Mouse (Mus musculus) CH12.LX (cell line): Measurements from ENCODE around the gene Cybrd1. TPM values are rescaled to one million over a fixed set of nuclear protein-coding genes. Genes with fewer than 3 reads are reported as not detected.

Source experiments
- DNase-seq: peaks from one replicate; pipeline ENCODE4 v3.0.0-alpha.2; 2013; ENCODE audit errors: extremely low read depth
- H3K27ac ChIP-seq: 2 replicates; pipeline ENCODE4 v1.5.1; 2012; ENCODE audit warnings: low read depth, mild to moderate bottlenecking, control low read depth, moderate library complexity; ENCODE audit not compliant: insufficient read depth
- H3K27me3 ChIP-seq: replicated peaks from 2 replicates; pipeline ENCODE3; 2012; ENCODE audit warnings: inconsistent platforms
- H3K36me3 ChIP-seq, 2 experiments: replicated peaks in 1 of 2; 2 replicates each; pipeline versions ENCODE3 to v1.6.1; 2012; ENCODE audit warnings: inconsistent platforms in 1 of 2, low read length in 1 of 2, mild to moderate bottlenecking in 1 of 2, mixed read lengths in 1 of 2, moderate library complexity in 1 of 2; ENCODE audit not compliant: control insufficient read depth in 1 of 2, insufficient read depth in 1 of 2
- H3K4me1 ChIP-seq, 2 experiments: 2 replicates each; pipeline ENCODE4 v1.6.1; 2012; ENCODE audit warnings: inconsistent platforms in 1 of 2, moderate library complexity in 1 of 2; ENCODE audit not compliant: insufficient read depth in 2 of 2, control insufficient read depth in 1 of 2
- H3K4me2 ChIP-seq: 2 replicates; pipeline ENCODE4 v1.6.1; 2012; ENCODE audit warnings: low read depth, mild to moderate bottlenecking, control low read depth; ENCODE audit not compliant: poor library complexity, insufficient read depth, severe bottlenecking
- H3K4me3 ChIP-seq, 3 experiments: fragments of 150-350 bp in 1 of 3; sonication (generic) in 1 of 3; replicated peaks in 1 of 3; 2 replicates each; pipeline versions ENCODE3 to v1.5.1; 2011 to 2012; ENCODE audit warnings: low read depth in 2 of 3, low read length in 2 of 3, mild to moderate bottlenecking in 2 of 3, moderate library complexity in 2 of 3, control low read depth in 1 of 3, improper control_type of control experiment in 1 of 3, inconsistent platforms in 1 of 3, mixed read lengths in 1 of 3; ENCODE audit not compliant: poor library complexity in 1 of 3
- H3K79me2 ChIP-seq: replicated peaks from 2 replicates; pipeline ENCODE4 v1.6.1; 2012; ENCODE audit warnings: mild to moderate bottlenecking, moderate library complexity; ENCODE audit not compliant: control insufficient read depth, poor library complexity, insufficient read depth, severe bottlenecking; ENCODE audit errors: extremely low read depth
- H3K9ac ChIP-seq: 2 replicates; pipeline ENCODE4 v1.6.1; 2012; ENCODE audit warnings: low read depth, mild to moderate bottlenecking, control low read depth, moderate library complexity; ENCODE audit not compliant: insufficient read depth
- H3K9me3 ChIP-seq: replicated peaks from 2 replicates; pipeline ENCODE3; 2012; ENCODE audit warnings: low read length, inconsistent platforms, mixed read lengths
- BHLHE40 ChIP-seq: IDR thresholded peaks from 2 replicates; pipeline ENCODE4 v1.6.1; 2011; ENCODE audit warnings: mild to moderate bottlenecking, low read depth, low read length, improper control_type of control experiment
- CHD2 ChIP-seq: IDR thresholded peaks from 2 replicates; pipeline ENCODE4 v1.6.1; 2011; ENCODE audit warnings: low read length, improper control_type of control experiment
- CTCF ChIP-seq, 2 experiments: IDR thresholded peaks in 1 of 2; conservative IDR thresholded peaks in 1 of 2; 2 replicates each; pipeline ENCODE4 v1.5.1; 2011 to 2012; ENCODE audit warnings: low read depth in 2 of 2, low read length in 2 of 2, improper control_type of control experiment in 1 of 2, inconsistent platforms in 1 of 2, mild to moderate bottlenecking in 1 of 2, moderate library complexity in 1 of 2
- E2F4 ChIP-seq: IDR thresholded peaks from 2 replicates; pipeline ENCODE4 v1.6.1; 2011; ENCODE audit warnings: low read depth, low read length, improper control_type of control experiment; ENCODE audit not compliant: insufficient replicate concordance
- ELF1 ChIP-seq: IDR thresholded peaks from 2 replicates; pipeline ENCODE4 v1.6.1; 2014; ENCODE audit warnings: low read depth, mild to moderate bottlenecking, inconsistent platforms, low read length, improper control_type of control experiment
- ETS1 ChIP-seq: conservative IDR thresholded peaks from 2 replicates; pipeline ENCODE4 v1.6.1; 2012; ENCODE audit warnings: low read depth, mild to moderate bottlenecking, inconsistent platforms, low read length, improper control_type of control experiment, moderate library complexity
- GABPA ChIP-seq: IDR thresholded peaks from 2 replicates; pipeline ENCODE4 v1.6.1; 2012; ENCODE audit warnings: low read depth, low read length, improper control_type of control experiment, inconsistent platforms; ENCODE audit not compliant: insufficient replicate concordance
- HCFC1 ChIP-seq: IDR thresholded peaks from 2 replicates; pipeline ENCODE4 v1.6.1; 2012; ENCODE audit warnings: low read depth, mild to moderate bottlenecking, inconsistent platforms, low read length, improper control_type of control experiment
- IRF4 ChIP-seq: IDR thresholded peaks from 2 replicates; pipeline ENCODE4 v1.6.1; 2014; ENCODE audit warnings: low read depth, mild to moderate bottlenecking, inconsistent platforms, low read length, improper control_type of control experiment
- JUND ChIP-seq: conservative IDR thresholded peaks from 2 replicates; pipeline ENCODE4 v1.6.1; 2011; ENCODE audit warnings: low read depth, low read length, improper control_type of control experiment
- KAT2A ChIP-seq: IDR thresholded peaks from 2 replicates; pipeline ENCODE4 v1.6.1; 2012; ENCODE audit warnings: low read length, improper control_type of control experiment, inconsistent platforms; ENCODE audit not compliant: insufficient replicate concordance
- MAFK ChIP-seq: IDR thresholded peaks from 2 replicates; pipeline ENCODE4 v1.6.1; 2011; ENCODE audit warnings: low read length, improper control_type of control experiment; ENCODE audit not compliant: insufficient replicate concordance
- MAX ChIP-seq: IDR thresholded peaks from 2 replicates; pipeline ENCODE4 v1.6.1; 2011; ENCODE audit warnings: low read length, improper control_type of control experiment
- MAZ ChIP-seq: IDR thresholded peaks from 2 replicates; pipeline ENCODE4 v1.6.1; 2012; ENCODE audit warnings: low read depth, mild to moderate bottlenecking, inconsistent platforms, low read length, improper control_type of control experiment, moderate library complexity
- MEF2A ChIP-seq: IDR thresholded peaks from 2 replicates; pipeline ENCODE4 v1.6.1; 2014; ENCODE audit warnings: low read depth, mild to moderate bottlenecking, inconsistent platforms, low read length, improper control_type of control experiment, borderline replicate concordance
- MXI1 ChIP-seq: IDR thresholded peaks from 2 replicates; pipeline ENCODE4 v1.6.1; 2011; ENCODE audit warnings: mild to moderate bottlenecking, low read depth, low read length, improper control_type of control experiment
- NELFE ChIP-seq: IDR thresholded peaks from 2 replicates; pipeline ENCODE4 v1.6.1; 2011; ENCODE audit warnings: low read depth, low read length, improper control_type of control experiment
- PAX5 ChIP-seq: IDR thresholded peaks from 2 replicates; pipeline ENCODE4 v1.6.1; 2012; ENCODE audit warnings: low read length, inconsistent platforms, mixed read lengths
- POLR2AphosphoS2 ChIP-seq: IDR thresholded peaks from 2 replicates; pipeline ENCODE4 v1.6.1; 2011; ENCODE audit warnings: low read depth, low read length, improper control_type of control experiment
- RAD21 ChIP-seq: IDR thresholded peaks from 2 replicates; pipeline ENCODE4 v1.6.1; 2011; ENCODE audit warnings: low read depth, mild to moderate bottlenecking, low read length, improper control_type of control experiment, moderate library complexity
- RCOR1 ChIP-seq: conservative IDR thresholded peaks from 2 replicates; pipeline ENCODE4 v1.6.1; 2012; ENCODE audit warnings: low read depth, mild to moderate bottlenecking, inconsistent platforms, low read length, improper control_type of control experiment
- SIN3A ChIP-seq: IDR thresholded peaks from 2 replicates; pipeline ENCODE4 v1.6.1; 2012; ENCODE audit warnings: low read length, improper control_type of control experiment, inconsistent platforms
- SMC3 ChIP-seq: IDR thresholded peaks from 2 replicates; pipeline ENCODE4 v1.6.1; 2011; ENCODE audit warnings: low read depth, low read length, improper control_type of control experiment
- TCF12 ChIP-seq: IDR thresholded peaks from 2 replicates; pipeline ENCODE4 v1.6.1; 2014; ENCODE audit warnings: low read depth, mild to moderate bottlenecking, inconsistent platforms, low read length, improper control_type of control experiment
- UBTF ChIP-seq: IDR thresholded peaks from 2 replicates; pipeline ENCODE4 v1.6.1; 2012; ENCODE audit warnings: low read depth, mild to moderate bottlenecking, inconsistent platforms, low read length, improper control_type of control experiment, moderate library complexity
- USF1 ChIP-seq: IDR thresholded peaks from 2 replicates; pipeline ENCODE4 v1.6.1; 2014; ENCODE audit warnings: low read depth, mild to moderate bottlenecking, inconsistent platforms, low read length, improper control_type of control experiment
- USF2 ChIP-seq: conservative IDR thresholded peaks from 2 replicates; pipeline ENCODE4 v1.6.1; 2011; ENCODE audit warnings: low read depth, low read length, improper control_type of control experiment
- ZMIZ1 ChIP-seq: IDR thresholded peaks from 2 replicates; pipeline ENCODE4 v1.6.1; 2012; ENCODE audit warnings: low read depth, mild to moderate bottlenecking, inconsistent platforms, low read length, improper control_type of control experiment
- ZNF384 ChIP-seq: IDR thresholded peaks from 2 replicates; pipeline ENCODE4 v1.6.1; 2012; ENCODE audit warnings: low read depth, low read length, improper control_type of control experiment, inconsistent platforms
- dilution Hi-C: fragments of 300-500 bp; cut with MboI; formaldehyde crosslinking; loops from 2 replicates; pipeline ENCODE4 v1.14.3; 2020; ENCODE audit warnings: low sequenced_read_pairs; ENCODE audit not compliant: extremely low pct_unique_long_range_greater_than_20kb, extremely low pct_ligation_motif_present
- in situ Hi-C: fragments of 300-500 bp; cut with MboI; formaldehyde crosslinking; loops from 3 replicates; pipeline ENCODE4 v1.14.3; 2019; ENCODE audit warnings: low sequenced_read_pairs, low pct_ligation_motif_present, low pct_unique_long_range_greater_than_20kb, mixed read lengths
- polyA plus RNA-seq: library from polyadenylated mRNA; unstranded; fragments of >175 nt; gene quantifications from 2 replicates; pipeline ENCODE4 v1.2.1, GENCODE M21; 2012; ENCODE audit warnings: low read depth; ENCODE audit not compliant: insufficient read length
- total RNA-seq, 2 experiments: library from RNA; depleted of rRNA; stranded (reverse); fragments of 300-350 nt in 1 of 2; fragments of >200 nt in 1 of 2; gene quantifications; 2 replicates each; pipeline ENCODE4 v1.2.3; 2012 to 2014

Cybrd1 gene
- total and polyA plus RNA-seq, 3 experiments, result not detected

GRCm38 (mm10) chr2:71116151-71116550 lies 1.6 kb upstream of the Cybrd1 start:
- no peaks in the 10 kb centered on the region; a peak in 1 of 4 replicates for H3K4me1 ChIP-seq
- H3K36me3 ChIP-seq, result no peaks in the 10 kb centered on the region
- H3K79me2 ChIP-seq, result no peaks in the 10 kb centered on the region
- TF ChIP-seq ZNF384, result no peak
- no peak for TF ChIP-seq BHLHE40
- TF ChIP-seq MAZ, result no peak
- TF ChIP-seq RAD21, result peak; percentile 37
- no peak for TF ChIP-seq ETS1
- TF ChIP-seq ZMIZ1, result no peak
- TF ChIP-seq MXI1, result no peak
- TF ChIP-seq GABPA, result no peak
- no peak for TF ChIP-seq RCOR1
- peak; percentile 17; the same call in 1 of the 2 replicates for TF ChIP-seq SMC3
- no peak for TF ChIP-seq ELF1
- TF ChIP-seq USF2, result no peak
- no peak for TF ChIP-seq IRF4
- no peak for TF ChIP-seq NELFE
- peak in 1 of 2 experiments; percentile 46; a peak in 2 of 4 replicates for TF ChIP-seq CTCF (conservative IDR thresholded peaks at IDR 0.05 in 1 of 2, IDR thresholded peaks at IDR 0.05 in 1 of 2; ENCODE audit: low read depth in 2 of 2, low read length in 2 of 2)
- TF ChIP-seq UBTF, result no peak
- no peak for TF ChIP-seq HCFC1
- TF ChIP-seq MEF2A, result no peak
- TF ChIP-seq MAFK, result no peak
- no peak for TF ChIP-seq JUND
- no peak overlapping the region for H3K4me2 ChIP-seq
- in situ Hi-C loops (no loop called here), dilution Hi-C loops (no loop called here)
- no peak overlapping the region for H3K9ac ChIP-seq
- no peak for DNase-seq
- no peak overlapping the region for H3K4me3 ChIP-seq
- peaks cover 5% of the 10 kb centered on the region for H3K9me3 ChIP-seq
- no peaks in the 10 kb centered on the region for H3K27me3 ChIP-seq
- no peak overlapping the region for H3K27ac ChIP-seq

DNA sequence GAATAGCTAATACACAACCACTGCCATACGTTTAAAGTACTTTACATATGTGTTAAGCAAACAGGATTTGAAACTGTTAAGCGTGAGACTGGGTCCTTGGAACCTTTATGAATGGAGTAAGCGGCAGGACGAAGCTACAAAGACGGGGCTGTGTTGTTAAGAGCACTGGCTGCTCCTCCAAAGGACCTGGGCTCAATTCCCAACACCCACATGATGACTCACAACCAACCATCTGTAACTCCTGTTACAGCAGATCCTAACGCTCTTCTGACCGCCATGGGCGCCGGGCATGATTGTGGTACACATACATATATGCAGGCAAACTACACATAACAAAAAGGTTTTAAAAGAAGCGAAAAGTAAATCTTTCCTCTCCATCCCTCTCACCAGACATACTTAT lies 3.1 kb downstream of the Cybrd1 start:
- H3K27ac ChIP-seq, result no peak overlapping the region
- no peak overlapping the region for H3K4me3 ChIP-seq
- peaks cover 3% of the 10 kb centered on the region for H3K9me3 ChIP-seq
- no peak for DNase-seq
- H3K4me2 ChIP-seq, result no peak overlapping the region
- no peak overlapping the region for H3K9ac ChIP-seq
- TF ChIP-seq MAFK (no peak), UBTF (no peak), BHLHE40 (no peak), CHD2 (no peak), MAX (no peak), SIN3A (no peak), MAZ (no peak), IRF4 (no peak), POLR2AphosphoS2 (no peak), TCF12 (no peak), RCOR1 (no peak), CTCF (conservative IDR thresholded peaks at IDR 0.05 in 1 of 2, IDR thresholded peaks at IDR 0.05 in 1 of 2; ENCODE audit: low read depth in 2 of 2, low read length in 2 of 2) (no peak), SMC3 (no peak), KAT2A (no peak), USF1 (no peak), MEF2A (no peak), ZNF384 (no peak), E2F4 (no peak), PAX5 (no peak), JUND (no peak)
- peaks cover 0 to 2% of the 10 kb centered on the region in 2 experiments; a peak in 1 of 4 replicates for H3K4me1 ChIP-seq
- no peaks in the 10 kb centered on the region for H3K27me3 ChIP-seq
- in situ Hi-C loops, result no loop called here
- no peaks in the 10 kb centered on the region for H3K79me2 ChIP-seq
- dilution Hi-C loops, result no loop called here
- H3K36me3 ChIP-seq, result no peaks in the 10 kb centered on the region
